8 mouse cellular contexts compared by ENCODE assay signal in genomic region chr12:3426530-3427034, GRCm38 (mm10). TPM values are rescaled to one million over a fixed set of nuclear protein-coding genes. Genes with fewer than 3 reads are reported as not detected.
DNase-seq lines count a peak whose midpoint lies in the region; ATAC-seq and TF ChIP-seq lines count a peak whose summit lies in the region.

Asxl2 (plus strand) TSS chr12:3426857.

- no peak for TF ChIP-seq CTCF in G1E (IDR thresholded peaks at IDR 0.05; ENCODE audit: low read depth, low read length)
- TF ChIP-seq CTCF in layer of hippocampus, adult 2 months (conservative IDR thresholded peaks at IDR 0.05), result no peak
- TF ChIP-seq CTCF in lung, embryonic 14.5 days (IDR thresholded peaks at IDR 0.05; ENCODE audit: low read depth), result no peak
- TF ChIP-seq CTCF in olfactory bulb, adult 2 months (IDR thresholded peaks at IDR 0.05; ENCODE audit: insufficient read depth, low read depth, low read length), result no peak
- TF ChIP-seq CTCF in thymus, adult 2 months (IDR thresholded peaks at IDR 0.05; ENCODE audit: borderline replicate concordance, control insufficient read depth, extremely low read depth, insufficient read depth, low read length, poor library complexity), result peak; percentile 71; the same call in 1 of the 2 replicates

- H3K4me3 ChIP-seq in G1E (ENCODE audit: low read depth, low read length), result peak within 1 kb of the TSS; percentile 92
- peak within 1 kb of the TSS; percentile 99 for H3K4me3 ChIP-seq in forebrain, embryonic 16.5 days (replicated peaks; ENCODE audit: low read length)
- H3K4me3 ChIP-seq in layer of hippocampus, adult 2 months, result peak within 1 kb of the TSS; percentile 100
- peak within 1 kb of the TSS; percentile 96 for H3K4me3 ChIP-seq in lung, embryonic 14.5 days (ENCODE audit: low read depth, low read length)
- H3K4me3 ChIP-seq in olfactory bulb, adult 2 months (ENCODE audit: insufficient read depth, low read depth, low read length), result peak within 1 kb of the TSS; percentile 81
- peak within 1 kb of the TSS; percentile 70 for H3K4me3 ChIP-seq in thymus, adult 2 months (ENCODE audit: control insufficient read depth, insufficient read depth, low read length)

- H3K4me2 ChIP-seq in forebrain, embryonic 16.5 days (ENCODE audit: low read length), result peak within 1 kb of the TSS; percentile 59
- peak within 1 kb of the TSS; percentile 58 for H3K4me2 ChIP-seq in lung, embryonic 14.5 days

- H3K27ac ChIP-seq in forebrain, embryonic 16.5 days (ENCODE audit: low read length), result peak within 1 kb of the TSS; percentile 97
- H3K27ac ChIP-seq in layer of hippocampus, adult 2 months, result peak within 1 kb of the TSS; percentile 96
- H3K27ac ChIP-seq in lung, embryonic 14.5 days (ENCODE audit: low read depth), result peak within 1 kb of the TSS; percentile 99
- peak within 1 kb of the TSS; percentile 83 for H3K27ac ChIP-seq in olfactory bulb, adult 2 months (ENCODE audit: insufficient read depth, low read depth, low read length)
- peak within 1 kb of the TSS; percentile 90 for H3K27ac ChIP-seq in thymus, adult 2 months (ENCODE audit: control insufficient read depth, insufficient read depth, low read length)

- peak; percentile 80 for DNase-seq in G1E (ENCODE audit: low spot score)
- DNase-seq in cerebellum, adult 18-20 months, result peak; percentile 100
- DNase-seq in heart, postnatal 36 days, result peak; percentile 97 to 98
- peak; percentile 97 to 98 for DNase-seq in layer of hippocampus, adult 2 months (ENCODE audit: low spot score in 2 of 2)
- peak; percentile 100 for DNase-seq in lung, embryonic 14.5 days
- DNase-seq in thymus, adult 2 months, result peak; percentile 99

- WGBS in forebrain, embryonic 16.5 days, result under 1% methylated on average over 53 of the region's 53 CpGs
- WGBS in lung, embryonic 14.5 days, result under 1% methylated on average over 53 of the region's 53 CpGs
- under 1% methylated on average over 53 of the region's 53 CpGs for WGBS in olfactory bulb, adult 2 months
- under 1% methylated on average over 53 of the region's 53 CpGs for WGBS in thymus, adult 2 months

- peaks cover 27% of the 10 kb centered on the region for H3K36me3 ChIP-seq in G1E (replicated peaks)
- no peaks in the 10 kb centered on the region for H3K36me3 ChIP-seq in forebrain, embryonic 16.5 days (ENCODE audit: control insufficient read depth, insufficient read depth)
- H3K36me3 ChIP-seq in lung, embryonic 14.5 days (ENCODE audit: insufficient read depth), result peaks cover 3% of the 10 kb centered on the region; the same call in 1 of the 2 replicates
- H3K36me3 ChIP-seq in thymus, adult 2 months (ENCODE audit: control insufficient read depth, insufficient read depth, low read length), result no peaks in the 10 kb centered on the region

- no peaks in the 10 kb centered on the region for H3K9me3 ChIP-seq in G1E (replicated peaks)
- no peaks in the 10 kb centered on the region for H3K9me3 ChIP-seq in forebrain, embryonic 16.5 days (ENCODE audit: control insufficient read depth, low read length)
- no peaks in the 10 kb centered on the region for H3K9me3 ChIP-seq in lung, embryonic 14.5 days (ENCODE audit: low read depth, low read length)

- TF ChIP-seq POLR2A in olfactory bulb, adult 2 months (IDR thresholded peaks at IDR 0.05; ENCODE audit: insufficient read depth, low read depth, low read length), result peak; percentile 53; the same call in 1 of the 2 replicates
- TF ChIP-seq POLR2A in thymus, adult 2 months (IDR thresholded peaks at IDR 0.05; ENCODE audit: control insufficient read depth, extremely low read depth, insufficient read depth, low read length, poor library complexity), result peak; percentile 93

- no peaks in the 10 kb centered on the region for H3K27me3 ChIP-seq in G1E (ENCODE audit: insufficient read depth, low read length)
- no peaks in the 10 kb centered on the region for H3K27me3 ChIP-seq in forebrain, embryonic 16.5 days (replicated peaks; ENCODE audit: control insufficient read depth, insufficient read depth, low read length)
- no peaks in the 10 kb centered on the region for H3K27me3 ChIP-seq in lung, embryonic 14.5 days (ENCODE audit: insufficient read depth, low read length)
- H3K27me3 ChIP-seq in thymus, adult 2 months (ENCODE audit: control insufficient read depth, insufficient read depth, low read length), result no peaks in the 10 kb centered on the region

- peak within 1 kb of the TSS; percentile 92 for H3K9ac ChIP-seq in forebrain, embryonic 16.5 days (replicated peaks; ENCODE audit: low read depth, low read length)
- H3K9ac ChIP-seq in lung, embryonic 14.5 days, result peak within 1 kb of the TSS; percentile 94

- intact Hi-C loops in heart, postnatal 36 days (cut with DNase I), result loop anchor here (2.0 to 10.0 kb wide), 5 partner anchors 62 to 1488 kb away; partner anchors contain the start of genes Atad2b, Dtnb, Kif3c and Rab10

- ATAC-seq in G1E (ENCODE audit: extremely low read depth, insufficient number of reproducible peaks, low FRiP score, poor library complexity, severe bottlenecking), result peak; percentile 78
- peak; percentile 94 for ATAC-seq in forebrain, embryonic 16.5 days
- ATAC-seq in lung, embryonic 14.5 days (ENCODE audit: insufficient read depth), result peak; percentile 96

- peaks cover 42% of the 10 kb centered on the region for H3K4me1 ChIP-seq in G1E (ENCODE audit: insufficient read depth, low read depth, low read length)
- peaks cover 16% of the 10 kb centered on the region for H3K4me1 ChIP-seq in forebrain, embryonic 16.5 days (replicated peaks; ENCODE audit: control insufficient read depth, insufficient read depth, low read length)
- peaks cover 7% of the 10 kb centered on the region for H3K4me1 ChIP-seq in lung, embryonic 14.5 days (ENCODE audit: insufficient read depth)
- H3K4me1 ChIP-seq in olfactory bulb, adult 2 months (ENCODE audit: control insufficient read depth, insufficient read depth, low read length), result 0 out of 2 replicates have a peak, but pooled peaks cover 2% of the 10 kb centered on the region
- H3K4me1 ChIP-seq in thymus, adult 2 months (replicated peaks; ENCODE audit: control insufficient read depth, insufficient read depth, low read length), result peaks cover 7% of the 10 kb centered on the region; the same call in 1 of the 2 replicates

RNA-seq across cellular contexts. Expression of gene Asxl2, which starts in this region (rescaled TPM):
- 82.5 and 91.9 TPM in 2 replicates for total RNA-seq in G1E (2014; fragmentation: Nextera tagmentation)
- total RNA-seq in G1E (2017), result 36.5 and 47.5 TPM in 2 replicates
- polyA plus RNA-seq in G1E (2012), result 10.6 and 13.6 TPM in 2 replicates
- polyA plus RNA-seq in forebrain, embryonic 16.5 days (2015; fragmentation: Nextera tagmentation; extraction: Ambion mirVana), result 13.2 and 15.7 TPM in 2 replicates
- 10 to 100 TPM; 24.0 to 28.1 TPM for total RNA-seq in heart, postnatal 36 days (2021)
- total RNA-seq in layer of hippocampus, adult 2 months (2021), result 10 to 100 TPM; 32.6 to 34.3 TPM
- 18.7 and 21.0 TPM in 2 replicates for polyA plus RNA-seq in lung, embryonic 14.5 days (2014; fragmentation: Nextera tagmentation; extraction: Ambion mirVana)
- polyA plus RNA-seq in olfactory bulb, adult 2 months (2012; ENCODE audit: insufficient read depth, insufficient read length, low replicate concordance, missing spikeins), result not detected in 2 replicates
- 17.3 and 18.2 TPM in 2 replicates for polyA plus RNA-seq in thymus, adult 2 months (2012; rRNA removed)

Comparison
In these comparisons a context has a peak if more than half of its experiments do, and no peak if none do; other contexts are left out.
1. Peak in every context shown above with its lines: DNase-seq, ATAC-seq, H3K4me3 ChIP-seq and H3K27ac ChIP-seq.